Mouse (Mus musculus) embryo, embryonic 11.5 days (tissue): ENCODE measurements around the gene Lzic.
"Not testable (repeated sequence)": the region's sequence is repeated elsewhere in the genome, so short reads cannot be mapped to it uniquely, and the experiment has no call there.

Source experiments
- DNase-seq: peaks from one replicate; pipeline ENCODE4 v3.0.0-alpha.2; 2012; ENCODE audit warnings: low read depth, low spot score

Gene Lzic

DNA sequence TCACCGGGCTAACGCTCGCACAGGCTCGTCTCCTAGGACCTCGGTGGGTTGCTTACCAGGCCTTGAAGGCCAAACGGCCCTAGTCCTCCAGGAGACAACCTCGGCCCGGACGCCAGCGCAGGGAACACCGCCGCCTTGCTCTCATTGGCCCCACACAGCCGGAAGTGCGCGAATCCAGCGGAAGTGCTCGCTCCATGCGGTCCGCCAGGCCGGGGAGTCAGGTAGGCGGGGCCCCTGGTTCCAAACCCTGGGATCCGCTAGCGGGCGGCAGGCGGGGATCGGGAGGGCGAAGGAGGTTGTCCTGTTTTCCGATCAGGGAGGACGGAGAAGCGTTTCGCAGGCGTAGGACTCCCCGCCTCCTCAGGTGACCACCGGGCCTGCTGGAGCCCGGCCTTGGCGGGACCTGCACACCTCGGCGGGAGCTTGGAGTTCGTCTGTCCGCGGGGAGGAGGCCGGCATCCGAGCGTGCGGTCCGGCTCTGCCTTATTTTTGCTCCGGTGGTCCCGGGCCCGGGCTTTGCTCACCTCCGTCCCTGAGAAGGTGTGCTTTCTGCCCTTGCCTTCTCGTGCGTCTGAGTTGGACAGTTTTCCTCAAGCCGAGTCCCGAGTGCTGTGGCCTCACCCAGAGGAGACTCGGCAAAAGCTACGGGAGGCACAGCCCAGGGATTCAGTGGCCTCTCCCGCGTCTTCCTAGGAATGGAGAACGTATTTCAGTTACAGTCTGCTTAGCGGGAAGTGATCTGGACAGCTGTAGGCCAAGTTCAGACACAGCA lies at the start of gene Lzic, which contains the start of gene Nmnat1:
Lzic (plus strand) TSS at position 177 of the 772 bp plus-strand sequence.
Nmnat1 (minus strand) TSS at position 150 of the 772 bp plus-strand sequence.
- peak; percentile 85 for DNase-seq

- no peak for DNase-seq
Measured at GRCm38 (mm10) chr4:149440576-149440975, 44.5 kb upstream of the Lzic start.

- DNase-seq, result no peak
Measured at GRCm38 (mm10) chr4:149442436-149442835, 42.6 kb upstream of the Lzic start.

- DNase-seq, result no peak
Measured at GRCm38 (mm10) chr4:149444465-149444864, 40.6 kb upstream of the Lzic start.

DNA sequence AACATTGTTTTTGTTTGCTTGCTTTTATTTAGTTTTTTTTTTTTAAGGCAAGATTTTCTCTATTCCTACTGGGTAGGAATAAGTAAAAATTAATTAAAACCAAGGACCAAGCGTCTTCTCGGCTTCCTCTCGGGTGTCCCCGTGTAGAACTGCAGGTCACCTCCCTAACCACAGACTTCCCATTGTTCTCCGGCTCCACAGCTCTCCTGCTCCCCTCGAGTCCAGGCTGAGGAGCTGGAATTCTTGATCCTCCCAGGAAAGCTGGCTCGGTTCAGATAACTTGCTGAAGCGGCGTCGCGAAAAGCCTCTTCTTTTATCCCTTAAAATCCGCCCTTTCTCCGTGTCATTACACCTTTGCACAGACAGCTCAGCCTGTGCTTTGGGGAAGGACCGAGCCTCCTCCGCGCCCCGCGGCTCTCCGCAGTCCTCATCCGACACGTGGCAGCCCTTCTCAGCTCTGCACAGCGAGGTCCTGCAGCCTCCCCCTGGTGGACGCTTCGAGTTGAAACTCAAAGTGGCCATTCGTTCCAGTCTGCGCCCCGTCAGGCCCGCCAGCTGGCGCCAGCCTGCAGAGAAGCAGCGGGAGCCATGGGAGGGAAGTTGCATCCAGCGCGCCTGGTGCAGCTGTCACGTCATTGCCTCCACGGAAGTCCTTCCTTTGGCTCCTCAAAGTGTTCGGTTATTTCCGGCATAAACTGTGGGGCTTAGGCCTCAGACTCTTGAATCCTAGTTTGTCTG lies 39.9 kb upstream of the Lzic start:
- DNase-seq, result peak; percentile 94

DNA sequence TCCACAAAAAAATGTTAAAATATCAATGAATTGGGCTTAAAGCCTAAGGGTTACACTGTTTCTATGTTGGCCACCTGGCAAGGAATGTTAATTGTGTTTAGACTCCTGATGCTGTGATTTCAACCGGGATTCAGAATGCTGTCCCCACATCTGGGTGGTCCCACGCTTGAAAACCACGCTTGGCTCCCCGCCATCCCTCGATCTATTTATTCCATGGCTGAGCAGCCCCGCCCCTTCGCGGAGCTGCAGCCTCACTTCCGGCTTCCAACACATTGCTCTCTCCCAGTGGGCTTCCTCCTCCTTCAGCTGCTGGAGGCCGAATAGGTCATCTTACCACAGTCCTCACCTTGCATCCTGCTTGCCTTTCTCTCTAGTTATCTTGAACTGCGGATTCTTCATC lies 39.2 kb upstream of the Lzic start:
- peak; percentile 59 for DNase-seq

DNA sequence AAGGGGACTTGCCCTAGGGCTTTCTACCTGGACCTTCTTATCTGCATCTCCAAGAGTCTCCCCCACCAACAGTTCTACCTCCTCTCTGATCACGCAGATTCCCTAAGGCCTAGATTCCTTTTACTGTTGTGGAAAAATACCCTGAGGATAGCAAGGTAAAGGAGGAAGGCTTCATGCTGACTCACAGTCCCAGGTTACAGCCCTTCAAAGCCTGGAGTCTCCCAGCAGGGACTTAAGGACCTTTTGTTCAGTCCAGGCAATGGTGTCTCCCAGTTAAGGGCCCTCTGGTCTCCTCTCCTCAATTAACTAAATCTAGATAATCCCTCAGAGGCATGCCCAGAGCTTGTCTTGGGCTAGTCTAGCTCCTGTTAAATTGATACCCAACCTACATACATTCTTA lies 38.7 kb upstream of the Lzic start:
- DNase-seq, result no peak

GRCm38 (mm10) chr4:149450636-149451035 lies 34.4 kb upstream of the Lzic start:
- no peak for DNase-seq

- DNase-seq, result peak; percentile 13
Measured at GRCm38 (mm10) chr4:149453656-149454055, 31.4 kb upstream of the Lzic start.

GRCm38 (mm10) chr4:149454263-149454662 lies 30.8 kb upstream of the Lzic start:
- no peak for DNase-seq

DNA sequence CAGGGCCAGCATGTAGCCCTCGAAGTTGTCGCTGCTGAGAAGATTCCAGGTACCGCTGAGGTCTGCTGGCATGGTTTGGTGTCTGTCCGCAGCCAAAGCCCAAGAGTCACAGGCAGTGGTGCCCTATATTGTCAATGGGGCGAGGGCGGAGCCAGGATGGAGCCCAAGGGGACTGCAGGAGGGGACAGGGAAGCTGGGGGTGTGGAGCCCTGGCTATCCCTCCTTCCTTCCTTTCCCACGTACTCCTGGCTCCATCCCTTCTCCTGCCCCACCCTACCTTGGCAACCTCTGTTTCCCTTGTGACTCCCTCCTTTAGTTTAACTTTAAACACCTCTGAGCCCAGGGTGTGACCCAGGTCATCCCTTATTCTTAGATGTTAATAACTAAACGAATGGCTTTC lies 30.1 kb upstream of the Lzic start, which contains the start of gene Rbp7:
Rbp7 (minus strand) TSS at position 100 of the 400 bp plus-strand sequence.
- DNase-seq, result no peak

GRCm38 (mm10) chr4:149457163-149457562 lies 27.9 kb upstream of the Lzic start:
- DNase-seq, result not testable (repeated sequence)

GRCm38 (mm10) chr4:149457831-149458430 lies 27.1 kb upstream of the Lzic start:
- no peak for DNase-seq

DNA sequence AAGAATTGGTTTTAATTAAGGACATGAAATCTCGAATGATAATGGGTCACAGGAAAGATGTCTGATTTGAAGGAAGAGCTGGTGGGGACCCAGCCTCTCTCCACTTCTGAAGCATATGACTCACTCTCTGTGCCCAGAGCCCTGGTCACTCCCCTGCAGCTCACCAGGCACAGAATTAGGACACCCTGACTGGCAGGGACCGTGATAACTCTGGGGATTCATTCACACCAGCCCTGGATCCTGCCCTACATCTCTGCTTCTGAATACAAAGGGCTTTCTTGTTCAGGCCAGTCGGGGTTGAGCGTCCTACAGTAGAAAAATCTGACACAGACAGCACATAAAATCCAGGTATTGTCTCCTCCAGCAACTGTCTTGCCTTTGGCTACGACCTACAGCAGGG lies 26.5 kb upstream of the Lzic start:
- DNase-seq, result no peak

GRCm38 (mm10) chr4:149459425-149459824 lies 25.6 kb upstream of the Lzic start:
- no peak for DNase-seq

DNA sequence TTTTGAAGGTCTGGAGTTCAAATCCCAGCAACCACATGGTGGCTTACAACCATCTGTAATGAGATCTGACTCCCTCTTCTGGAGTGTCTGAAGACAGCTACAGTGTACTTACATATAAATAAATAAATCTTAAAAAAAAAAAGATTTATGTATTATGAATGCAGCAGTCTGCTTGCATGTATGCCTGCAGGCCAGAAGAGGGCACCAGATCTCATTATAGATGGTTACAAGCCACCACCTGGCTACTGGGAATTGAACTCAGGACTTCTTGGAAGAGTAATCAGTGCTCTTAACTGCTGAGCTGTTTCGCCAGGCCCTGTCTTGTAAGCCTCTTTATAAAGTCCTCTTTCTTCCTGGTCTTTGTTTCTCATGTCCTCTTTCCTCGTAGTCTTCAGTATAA lies 24.6 kb upstream of the Lzic start:
- not testable (repeated sequence) for DNase-seq

DNA sequence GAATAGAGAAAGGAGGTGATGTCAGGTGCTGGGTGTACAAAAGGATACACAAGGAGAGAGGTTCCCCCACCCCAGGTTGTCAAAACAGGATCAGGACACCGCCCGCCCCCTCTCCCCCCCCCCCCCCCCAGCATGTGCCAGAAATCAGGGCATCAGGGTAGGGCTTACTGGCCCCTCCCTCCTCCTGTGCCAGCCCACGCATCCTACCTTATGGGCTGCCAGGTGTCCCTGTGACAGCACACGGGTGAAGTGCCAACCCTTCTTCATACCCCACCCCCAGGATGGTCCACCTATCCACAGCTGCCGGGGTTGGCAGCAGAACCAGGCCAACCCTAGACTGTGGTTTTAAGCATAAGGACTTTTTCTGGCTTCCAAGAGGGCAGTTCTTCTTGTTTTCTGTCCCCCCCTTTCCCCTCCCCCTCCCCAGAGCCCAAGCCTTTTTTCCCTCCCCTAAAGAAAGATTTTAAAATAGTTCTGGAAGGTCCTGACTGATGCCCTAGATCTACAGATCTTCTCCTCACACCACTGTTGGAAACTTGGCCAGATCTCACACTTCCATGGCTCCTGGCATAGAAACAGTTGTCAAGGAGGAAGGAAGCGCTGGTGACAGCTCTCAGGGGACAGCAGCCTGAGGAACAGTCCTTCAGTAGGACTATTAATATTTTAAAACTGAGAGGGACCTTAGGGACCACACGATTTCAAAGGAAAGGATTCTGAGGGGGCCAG lies 23.3 kb upstream of the Lzic start:
- DNase-seq, result no peak

- no peak for DNase-seq
Measured at GRCm38 (mm10) chr4:149462305-149462971, 22.6 kb upstream of the Lzic start.

DNA sequence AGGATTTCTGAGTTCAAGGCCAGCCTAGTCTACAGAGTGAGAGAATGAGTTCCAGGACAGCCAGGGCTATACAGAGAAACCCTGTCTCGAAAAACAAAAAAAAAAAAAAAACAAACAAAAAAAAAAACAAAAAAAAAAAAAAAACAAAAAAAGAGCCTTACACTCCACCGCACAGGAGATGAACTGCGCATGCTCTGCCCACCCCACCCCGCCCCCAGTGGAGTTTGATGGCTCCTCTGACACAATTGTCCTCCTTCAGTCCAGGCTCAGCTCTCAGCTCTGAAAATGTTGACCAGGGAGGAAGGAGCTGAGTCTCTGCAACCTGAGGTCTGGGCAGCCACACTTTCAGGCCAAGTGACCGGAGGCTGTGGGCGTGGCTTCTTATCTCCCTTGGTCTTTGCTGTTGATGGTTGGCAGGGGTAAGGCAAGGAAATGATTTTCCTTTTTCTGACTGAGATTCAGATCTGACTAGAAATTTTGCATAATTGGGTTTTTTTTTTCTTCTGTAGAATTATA lies 21.5 kb upstream of the Lzic start:
- no peak for DNase-seq

GRCm38 (mm10) chr4:149469557-149469956 lies 15.5 kb upstream of the Lzic start:
- no peak for DNase-seq

GRCm38 (mm10) chr4:149475096-149475495 lies 9.9 kb upstream of the Lzic start:
- DNase-seq, result no peak
